In the genomic region with DNA sequence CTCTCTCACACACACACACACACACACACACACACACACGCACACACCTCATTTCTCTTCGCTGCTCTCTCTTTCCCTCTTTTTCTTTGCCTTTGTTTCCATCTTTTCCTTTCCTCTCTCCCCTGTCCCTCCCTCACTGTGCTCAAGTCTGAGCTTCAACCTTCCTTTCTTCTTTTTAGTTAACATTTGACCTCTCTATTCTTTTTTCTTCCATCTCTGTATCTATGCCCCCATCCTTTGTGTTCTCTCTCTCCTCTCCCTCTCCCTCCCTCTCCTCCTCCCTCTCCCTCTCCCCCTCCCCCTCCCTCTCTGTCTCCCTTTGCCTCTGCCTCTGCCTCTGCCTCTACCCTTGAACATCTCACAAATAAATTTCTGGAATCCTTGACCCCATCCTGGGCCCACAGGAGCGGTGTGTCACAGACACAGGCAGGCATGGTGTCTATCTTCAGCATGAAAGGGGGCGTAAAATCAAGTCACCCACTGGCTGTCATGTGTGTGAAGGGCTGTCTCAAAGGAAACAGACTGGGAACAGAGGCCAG, we compare ENCODE assay signal across 22 mouse cellular contexts. TPM values are rescaled to one million over a fixed set of nuclear protein-coding genes. Genes with fewer than 3 reads are reported as not detected.
DNase-seq lines count a peak whose midpoint lies in the region; ATAC-seq and TF ChIP-seq lines count a peak whose summit lies in the region.
"Had no signal": no experiment of that assay in that cellular context is flagged by ENCODE, and none has a peak within 500 bp of the region (broad histone marks: within the 10 kb centered on the region; RNA-seq: fewer than 3 reads in every experiment).

No protein-coding gene starts in this region.

- TF ChIP-seq CTCF in olfactory bulb, adult 2 months (IDR thresholded peaks at IDR 0.05; ENCODE audit: insufficient read depth, low read depth, low read length): no peak

- H3K9ac ChIP-seq in hindbrain, embryonic 12.5 days: 0 out of 2 replicates have a peak overlapping the region, but pooled peaks have one; percentile 19
- no peak overlapping the region for H3K9ac ChIP-seq in midbrain, embryonic 13.5 days (replicated peaks)
- H3K9ac ChIP-seq: liver, embryonic 12.5 days had no signal

- peak; percentile 51 for ATAC-seq in hindbrain, embryonic 12.5 days (ENCODE audit: low FRiP score)
- peak; percentile 65 for ATAC-seq in midbrain, embryonic 13.5 days
- ATAC-seq: intestine, postnatal 0 days; liver, embryonic 12.5 days; lung, postnatal 0 days had no signal

- TF ChIP-seq POLR2A in olfactory bulb, adult 2 months (IDR thresholded peaks at IDR 0.05; ENCODE audit: insufficient read depth, low read depth, low read length): no peak

- no peaks in the 10 kb centered on the region for H3K9me3 ChIP-seq in hindbrain, embryonic 12.5 days (replicated peaks)
- H3K9me3 ChIP-seq in midbrain, embryonic 13.5 days: no peaks in the 10 kb centered on the region
- H3K9me3 ChIP-seq: embryonic facial prominence, embryonic 10.5 days; liver, embryonic 12.5 days had no signal

- peak overlapping the region; percentile 73 for H3K27ac ChIP-seq in hindbrain, embryonic 12.5 days
- H3K27ac ChIP-seq in midbrain, embryonic 13.5 days: peak overlapping the region; percentile 85
- peak overlapping the region; percentile 74 for H3K27ac ChIP-seq in olfactory bulb, adult 2 months (ENCODE audit: insufficient read depth, low read depth, low read length)
- H3K27ac ChIP-seq: embryonic facial prominence, embryonic 10.5 days; gastrocnemius, adult 2 months; heart, adult 2 months; liver, embryonic 12.5 days had no signal

- peak; percentile 12 for DNase-seq in retina, postnatal 1 day
- DNase-seq in retina, embryonic 14.5 days (ENCODE audit: low spot score): no peak
- DNase-seq in kidney, adult 11 months: no peak
- no peak for DNase-seq in heart, adult 8-10 months (ENCODE audit: low spot score)
- no peak for DNase-seq in kidney, adult 9 months
- DNase-seq: adrenal gland, postnatal 25 days; cerebellum, adult 9-11 months; gastrocnemius, adult 2 months; heart, adult 2 months; heart, postnatal 10 days; kidney, postnatal 14 days; thymus, postnatal 36 days had no signal

- H3K36me3 ChIP-seq in hindbrain, embryonic 12.5 days: peaks cover 7% of the 10 kb centered on the region
- peaks cover 24% of the 10 kb centered on the region for H3K36me3 ChIP-seq in midbrain, embryonic 13.5 days
- H3K36me3 ChIP-seq: embryonic facial prominence, embryonic 10.5 days; liver, embryonic 12.5 days had no signal

- H3K4me1 ChIP-seq in hindbrain, embryonic 12.5 days: peaks cover 17% of the 10 kb centered on the region
- peaks cover 24% of the 10 kb centered on the region for H3K4me1 ChIP-seq in midbrain, embryonic 13.5 days (replicated peaks)
- H3K4me1 ChIP-seq in olfactory bulb, adult 2 months (ENCODE audit: control insufficient read depth, insufficient read depth, low read length): peaks cover 20% of the 10 kb centered on the region
- H3K4me1 ChIP-seq: liver, embryonic 12.5 days had no signal

- H3K4me2 ChIP-seq in hindbrain, embryonic 12.5 days (replicated peaks): peak overlapping the region; percentile 43
- H3K4me2 ChIP-seq in midbrain, embryonic 13.5 days (replicated peaks): peak overlapping the region; percentile 50
- H3K4me2 ChIP-seq: liver, embryonic 12.5 days had no signal

- WGBS in hindbrain, embryonic 12.5 days: 23% methylated on average over 4 of the region's 4 CpGs
- 34% methylated on average over 4 of the region's 4 CpGs for WGBS in midbrain, embryonic 13.5 days
- 24% methylated on average over 4 of the region's 4 CpGs for WGBS in olfactory bulb, adult 2 months

- H3K27me3 ChIP-seq in hindbrain, embryonic 12.5 days: no peaks in the 10 kb centered on the region
- H3K27me3 ChIP-seq in midbrain, embryonic 13.5 days: no peaks in the 10 kb centered on the region

- no peak overlapping the region for H3K4me3 ChIP-seq in hindbrain, embryonic 12.5 days
- no peak overlapping the region for H3K4me3 ChIP-seq in midbrain, embryonic 13.5 days (replicated peaks)
- H3K4me3 ChIP-seq in olfactory bulb, adult 2 months (ENCODE audit: insufficient read depth, low read depth, low read length): peak overlapping the region; percentile 27; the same call in 1 of the 2 replicates
- H3K4me3 ChIP-seq: embryonic facial prominence, embryonic 10.5 days; erythroblast, embryonic 14.5 days; gastrocnemius, adult 2 months; heart, adult 2 months; liver, embryonic 12.5 days had no signal

RNA-seq across cellular contexts. Expression of a gene that starts 15.9 kb away (rescaled TPM):
- 41.1 and 43.0 TPM in 2 replicates for polyA plus RNA-seq in hindbrain, embryonic 12.5 days (2016; fragmentation: Nextera tagmentation; extraction: Ambion mirVana)
- 55.0 and 55.5 TPM in 2 replicates for polyA plus RNA-seq in midbrain, embryonic 13.5 days (2015; fragmentation: Nextera tagmentation; extraction: Ambion mirVana)
- not detected in 2 replicates for polyA plus RNA-seq in olfactory bulb, adult 2 months (2012; ENCODE audit: insufficient read depth, insufficient read length, low replicate concordance, missing spikeins)
- under 1 TPM; 0.29 to 0.59 (median 0.32) TPM for total RNA-seq in heart, adult 8-10 months (2022)
- total RNA-seq: megakaryocyte-erythroid progenitor cell, adult 5-6 weeks; neutrophil, adult 5-6 weeks had no signal

RNA-seq across cellular contexts. Expression of a gene that starts 58.4 kb away (rescaled TPM):
- 43.3 and 43.8 TPM in 2 replicates for polyA plus RNA-seq in hindbrain, embryonic 12.5 days (2016; fragmentation: Nextera tagmentation; extraction: Ambion mirVana)
- polyA plus RNA-seq in midbrain, embryonic 13.5 days (2015; fragmentation: Nextera tagmentation; extraction: Ambion mirVana): 40.4 and 45.0 TPM in 2 replicates
- polyA plus RNA-seq in olfactory bulb, adult 2 months (2012; ENCODE audit: insufficient read depth, insufficient read length, low replicate concordance, missing spikeins): not detected in 2 replicates
- 10 to 100 TPM; 15.1 to 18.3 (median 16.5) TPM for total RNA-seq in heart, adult 8-10 months (2022)

Comparison
In these comparisons a context has a peak if more than half of its experiments do, and no peak if none do; other contexts are left out.
1. RNA of a gene that starts 15.9 kb away (polyA plus RNA-seq): 55.0 to 55.5 TPM in midbrain, embryonic 13.5 days and 41.1 to 43.0 TPM in hindbrain, embryonic 12.5 days; not detected in olfactory bulb, adult 2 months; every median in the first group is over 10 times any median in the second.
2. Peak in every context shown above with its lines, with median percentiles within 50 percentile points of each other: H3K27ac ChIP-seq.